Mouse (Mus musculus): ENCODE measurements at regions not wholly inside any gene's neighbourhood (a gene's known extent, or its start where the extent isn't known, plus 50 kb on each side); places are given as distances from the start of the nearest gene placed in this dataset.

- no peak for TF ChIP-seq CTCF (IDR thresholded peaks at IDR 0.05; ENCODE audit: insufficient read depth, low read depth, low read length)
- TF ChIP-seq POLR2A (IDR thresholded peaks at IDR 0.05; ENCODE audit: insufficient read depth, low read depth, low read length): no peak
Observed at GRCm38 (mm10) chr17:26336011-26336410, 78.6 kb upstream of the Neurl1b start.
